Mouse (Mus musculus) megakaryocyte, embryonic 14.5 days (primary cell): ENCODE measurements at regions not wholly inside any gene's neighbourhood (a gene's known extent, or its start where the extent isn't known, plus 50 kb on each side); places are given as distances from the start of the nearest gene placed in this dataset.

Source experiments
- H3K27me3 ChIP-seq: replicated peaks from 2 replicates; pipeline ENCODE3; 2012; ENCODE audit warnings: inconsistent platforms
- H3K36me3 ChIP-seq: replicated peaks from 2 replicates; pipeline ENCODE3; 2012; ENCODE audit warnings: low read length, inconsistent platforms, mixed read lengths
- H3K4me1 ChIP-seq: 2 replicates; pipeline ENCODE4 v1.6.1; 2012; ENCODE audit warnings: inconsistent platforms
- H3K4me3 ChIP-seq: replicated peaks from 2 replicates; pipeline ENCODE3; 2012; ENCODE audit warnings: moderate library complexity, mild to moderate bottlenecking, inconsistent platforms
- H3K9me3 ChIP-seq: 2 replicates; pipeline ENCODE4 v1.6.1; 2012; ENCODE audit warnings: inconsistent platforms
- FLI1 ChIP-seq: IDR thresholded peaks from 2 replicates; pipeline ENCODE4 v1.6.1; 2012; ENCODE audit warnings: low read length, inconsistent platforms, mixed read lengths
- GATA1 ChIP-seq: IDR thresholded peaks from 3 replicates; pipeline ENCODE4 v1.6.1; 2012; ENCODE audit warnings: mixed read lengths, low read length, inconsistent platforms, borderline replicate concordance

- no peak overlapping the region for H3K4me3 ChIP-seq
- no peaks in the 10 kb centered on the region for H3K27me3 ChIP-seq
- H3K9me3 ChIP-seq = no peaks in the 10 kb centered on the region
- TF ChIP-seq GATA1 = no peak
- no peak for TF ChIP-seq FLI1
- H3K4me1 ChIP-seq = peaks cover 19% of the 10 kb centered on the region
- peaks cover 3% of the 10 kb centered on the region for H3K36me3 ChIP-seq
Observed at GRCm38 (mm10) chr1:43273236-43273868, 76.6 kb upstream of the Fhl2 start.

GRCm38 (mm10) chr1:43291736-43292135 lies 95.0 kb upstream of the Fhl2 start:
- H3K36me3 ChIP-seq = peaks cover 10% of the 10 kb centered on the region

GRCm38 (mm10) chr1:43292561-43292960 lies 95.8 kb upstream of the Fhl2 start:
- no peak overlapping the region for H3K4me3 ChIP-seq
- H3K9me3 ChIP-seq = peaks cover 10% of the 10 kb centered on the region
- TF ChIP-seq GATA1 (no peak), FLI1 (no peak)
- H3K4me1 ChIP-seq = peaks cover 68% of the 10 kb centered on the region
- no peaks in the 10 kb centered on the region for H3K27me3 ChIP-seq
- peaks cover 10% of the 10 kb centered on the region for H3K36me3 ChIP-seq

More at GRCm38 (mm10) chr1:43291736-43292135, 95.0 kb upstream of the Fhl2 start:
- Histone ChIP-seq H3K9me3 (peaks cover 13% of the 10 kb centered on the region), H3K4me1 (peaks cover 60% of the 10 kb centered on the region), H3K27me3 (no peaks in the 10 kb centered on the region), H3K4me3 (no peak overlapping the region)
- TF ChIP-seq FLI1 (no peak), GATA1 (no peak)

GRCm38 (mm10) chr1:43294221-43295012 lies 97.6 kb upstream of the Fhl2 start:
- TF ChIP-seq GATA1 (no peak), FLI1 (no peak)
- H3K27me3 ChIP-seq = no peaks in the 10 kb centered on the region
- no peaks in the 10 kb centered on the region for H3K36me3 ChIP-seq
- peaks cover 87% of the 10 kb centered on the region for H3K4me1 ChIP-seq
- no peak overlapping the region for H3K4me3 ChIP-seq
- no peaks in the 10 kb centered on the region for H3K9me3 ChIP-seq

- Histone ChIP-seq H3K9me3 (no peaks in the 10 kb centered on the region), H3K27me3 (no peaks in the 10 kb centered on the region), H3K4me3 (no peak overlapping the region), H3K36me3 (no peaks in the 10 kb centered on the region), H3K4me1 (peaks cover 94% of the 10 kb centered on the region)
- TF ChIP-seq GATA1 (no peak), FLI1 (no peak)
Observed at GRCm38 (mm10) chr1:43297579-43297978, 100.8 kb upstream of the Fhl2 start.

GRCm38 (mm10) chr1:43298746-43299145 lies 102.0 kb upstream of the Fhl2 start:
- Histone ChIP-seq H3K27me3 (no peaks in the 10 kb centered on the region), H3K4me1 (peaks cover 88% of the 10 kb centered on the region), H3K9me3 (no peaks in the 10 kb centered on the region), H3K36me3 (no peaks in the 10 kb centered on the region), H3K4me3 (no peak overlapping the region)
- TF ChIP-seq GATA1 (no peak), FLI1 (no peak)

GRCm38 (mm10) chr1:43299490-43300302 lies 102.9 kb upstream of the Fhl2 start:
- Histone ChIP-seq H3K36me3 (no peaks in the 10 kb centered on the region), H3K4me1 (peaks cover 82% of the 10 kb centered on the region)

GRCm38 (mm10) chr1:43300676-43301075 lies 103.9 kb upstream of the Fhl2 start:
- Histone ChIP-seq H3K27me3 (no peaks in the 10 kb centered on the region), H3K36me3 (no peaks in the 10 kb centered on the region), H3K9me3 (peaks cover 5% of the 10 kb centered on the region; the same call in 1 of the 2 replicates), H3K4me1 (peaks cover 76% of the 10 kb centered on the region), H3K4me3 (no peak overlapping the region)
- TF ChIP-seq GATA1 (no peak), FLI1 (no peak)

More at GRCm38 (mm10) chr1:43299490-43300302, 102.9 kb upstream of the Fhl2 start:
- peaks cover 4% of the 10 kb centered on the region; the same call in 1 of the 2 replicates for H3K9me3 ChIP-seq
- no peak overlapping the region for H3K4me3 ChIP-seq
- no peaks in the 10 kb centered on the region for H3K27me3 ChIP-seq
- TF ChIP-seq GATA1 = no peak
- TF ChIP-seq FLI1 = no peak

- Histone ChIP-seq H3K27me3 (no peaks in the 10 kb centered on the region), H3K9me3 (peaks cover 5% of the 10 kb centered on the region; the same call in 1 of the 2 replicates), H3K36me3 (no peaks in the 10 kb centered on the region), H3K4me1 (peaks cover 64% of the 10 kb centered on the region), H3K4me3 (no peak overlapping the region)
- TF ChIP-seq GATA1 (no peak), FLI1 (no peak)
Observed at GRCm38 (mm10) chr1:43301866-43302571, 105.2 kb upstream of the Fhl2 start.
